Mouse (Mus musculus): ENCODE data around the gene Hyal1. TPM values are rescaled to one million over a fixed set of nuclear protein-coding genes. Genes with fewer than 3 reads are reported as not detected.

Gene Hyal1
- total RNA-seq (2021), result 1 to 10 TPM; 1.6 to 2.4 TPM
- long read RNA-seq, experiment 1, partial matches to known transcripts, result 0 of 1 reads
- long read RNA-seq, experiment 1, other reads (novel, unspliced or antisense), result 1 of 1 reads
- long read RNA-seq, experiment 2, result 0 reads

- peak within 1 kb of the TSS; percentile 82 for H3K27ac ChIP-seq
- intact Hi-C loops (cut with DNase I), result no loop called here
- no peak for TF ChIP-seq CTCF (IDR thresholded peaks at IDR 0.05)
Measured at GRCm38 (mm10) chr9:107576357-107577107, at the start of gene Hyal1. Gene Hyal1, plus strand, starts transcription at chr9:107576927.

GRCm38 (mm10) chr9:107533791-107534407 is 42.8 kb upstream of the Hyal1 start, which contains the start of gene Tmem115:
Gene Tmem115, plus strand, starts transcription at chr9:107533945.
- H3K27ac ChIP-seq, result peak within 1 kb of the TSS; percentile 94
- intact Hi-C loops (cut with DNase I), result no loop called here
- TF ChIP-seq CTCF (IDR thresholded peaks at IDR 0.05), result peak; percentile 26; the same call in 1 of the 2 replicates
- peak; percentile 95 for DNase-seq
- peak within 1 kb of the TSS; percentile 92 for H3K4me3 ChIP-seq

More at GRCm38 (mm10) chr9:107576357-107577107, at the start of gene Hyal1:
- DNase-seq, result peak; percentile 92
- peak within 1 kb of the TSS; percentile 74 for H3K4me3 ChIP-seq

GRCm38 (mm10) chr9:107534408-107535202 is 42.1 kb upstream of the Hyal1 start:
- no peak for TF ChIP-seq CTCF (IDR thresholded peaks at IDR 0.05)
- DNase-seq, result peak; percentile 62
- peak overlapping the region; percentile 94 for H3K27ac ChIP-seq
- intact Hi-C loops (cut with DNase I), result no loop called here
- H3K4me3 ChIP-seq, result peak overlapping the region; percentile 92

- no peak for DNase-seq
- Histone ChIP-seq H3K4me3 (no peak overlapping the region), H3K27ac (no peak overlapping the region)
- no peak for TF ChIP-seq CTCF (IDR thresholded peaks at IDR 0.05)
- intact Hi-C loops (cut with DNase I), result no loop called here
Measured at GRCm38 (mm10) chr9:107538231-107538630, 38.5 kb upstream of the Hyal1 start.

GRCm38 (mm10) chr9:107538711-107539110 is 38.0 kb upstream of the Hyal1 start:
- intact Hi-C loops (cut with DNase I), result no loop called here
- TF ChIP-seq CTCF (IDR thresholded peaks at IDR 0.05), result no peak
- H3K27ac ChIP-seq, result no peak overlapping the region
- no peak for DNase-seq
- H3K4me3 ChIP-seq, result no peak overlapping the region

GRCm38 (mm10) chr9:107539940-107540339 is 36.8 kb upstream of the Hyal1 start:
- H3K4me3 ChIP-seq, result no peak overlapping the region
- intact Hi-C loops (cut with DNase I), result no loop called here

GRCm38 (mm10) chr9:107540420-107540819 is 36.3 kb upstream of the Hyal1 start:
- intact Hi-C loops (cut with DNase I), result no loop called here
- DNase-seq, result no peak
- Histone ChIP-seq H3K27ac (no peak overlapping the region), H3K4me3 (no peak overlapping the region)
- no peak for TF ChIP-seq CTCF (IDR thresholded peaks at IDR 0.05)

More at GRCm38 (mm10) chr9:107539940-107540339, 36.8 kb upstream of the Hyal1 start:
- no peak overlapping the region for H3K27ac ChIP-seq
- no peak for DNase-seq
- no peak for TF ChIP-seq CTCF (IDR thresholded peaks at IDR 0.05)

GRCm38 (mm10) chr9:107541005-107541404 is 35.7 kb upstream of the Hyal1 start:
- peak overlapping the region; percentile 88 for H3K4me3 ChIP-seq
- TF ChIP-seq CTCF (IDR thresholded peaks at IDR 0.05), result no peak
- no peak for DNase-seq
- intact Hi-C loops (cut with DNase I), result no loop called here
- H3K27ac ChIP-seq, result no peak overlapping the region; the same call in 1 of the 2 replicates

- peak within 1 kb of the TSS; percentile 95 for H3K27ac ChIP-seq
- intact Hi-C loops (cut with DNase I), result no loop called here
Measured at GRCm38 (mm10) chr9:107541474-107542351, 35.0 kb upstream of the Hyal1 start, which contains the start of the genes Cyb561d2 and Nprl2. Gene Cyb561d2, minus strand, starts transcription at chr9:107542193. Gene Nprl2, plus strand, starts transcription at chr9:107542226.

GRCm38 (mm10) chr9:107542352-107542686 is 34.4 kb upstream of the Hyal1 start:
- intact Hi-C loops (cut with DNase I), result no loop called here

More at GRCm38 (mm10) chr9:107541474-107542351, 35.0 kb upstream of the Hyal1 start, which contains the start of the genes Cyb561d2 and Nprl2:
- H3K4me3 ChIP-seq, result peak within 1 kb of the TSS; percentile 88
- peak; percentile 96 for DNase-seq
- TF ChIP-seq CTCF (IDR thresholded peaks at IDR 0.05), result no peak

GRCm38 (mm10) chr9:107542721-107543120 is 34.0 kb upstream of the Hyal1 start:
- H3K27ac ChIP-seq, result peak overlapping the region; percentile 95
- H3K4me3 ChIP-seq, result peak overlapping the region; percentile 88
- no peak for TF ChIP-seq CTCF (IDR thresholded peaks at IDR 0.05)
- intact Hi-C loops (cut with DNase I), result no loop called here
- DNase-seq, result no peak

More at GRCm38 (mm10) chr9:107542352-107542686, 34.4 kb upstream of the Hyal1 start:
- Histone ChIP-seq H3K4me3 (peak overlapping the region; percentile 88), H3K27ac (peak overlapping the region; percentile 95)
- no peak for TF ChIP-seq CTCF (IDR thresholded peaks at IDR 0.05)
- no peak for DNase-seq

Measured in gastrocnemius, adult 2 months (tissue).